ENCODE assay signal across 7 mouse cellular contexts in the genomic region with DNA sequence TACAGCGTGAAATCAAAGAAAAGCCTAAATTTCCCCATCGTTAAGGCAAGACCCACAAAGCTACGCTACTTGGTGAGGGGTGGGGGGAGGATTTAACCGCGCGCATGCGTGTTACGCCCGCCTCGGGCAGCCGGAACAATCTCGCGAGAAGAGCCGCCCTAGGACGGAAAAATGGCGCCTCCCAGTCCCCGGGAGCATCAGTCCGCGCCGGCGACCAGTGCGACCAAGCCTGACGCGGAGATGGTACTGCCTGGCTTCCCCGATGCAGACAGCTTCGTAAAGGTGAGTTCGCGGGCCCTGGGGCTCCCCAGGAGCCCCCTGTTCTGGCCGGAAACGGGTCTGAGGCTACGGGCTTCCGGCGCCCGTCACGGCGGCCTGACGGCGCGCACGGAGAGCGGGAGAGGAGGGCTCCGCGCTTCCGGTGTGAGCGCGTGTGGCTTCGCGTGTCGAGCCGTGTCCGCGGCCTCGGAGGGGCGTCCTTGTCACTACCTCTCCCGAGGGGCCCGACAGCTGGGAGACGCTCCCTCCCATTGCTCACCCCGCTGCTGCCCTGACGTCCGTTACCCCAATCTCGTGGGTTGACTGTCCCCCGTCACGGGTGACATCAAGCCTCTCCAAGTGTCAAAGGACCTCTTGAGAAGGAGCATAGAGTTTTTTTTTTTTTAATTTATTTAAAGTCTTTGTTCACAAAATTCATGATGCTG. TPM values are rescaled to one million over a fixed set of nuclear protein-coding genes. Genes with fewer than 3 reads are reported as not detected.
A peak's percentile ranks its signal among the peaks of the same experiment; 100 is the strongest.
DNase-seq lines count a peak whose midpoint lies in the region; ATAC-seq lines count a peak whose summit lies in the region.

A gene (plus strand): TSS at position 133 of the 704 bp plus-strand sequence.

- H3K9ac ChIP-seq in intestine, embryonic 15.5 days: peak within 1 kb of the TSS; percentile 79

- peak; percentile 97 for ATAC-seq in intestine, embryonic 15.5 days

- H3K4me3 ChIP-seq in intestine, embryonic 15.5 days (replicated peaks): peak within 1 kb of the TSS; percentile 69
- peak within 1 kb of the TSS; percentile 72 for H3K4me3 ChIP-seq in midbrain, embryonic 10.5 days

- peak within 1 kb of the TSS; percentile 76 for H3K4me2 ChIP-seq in intestine, embryonic 15.5 days (replicated peaks)

- peak within 1 kb of the TSS; percentile 91 for H3K27ac ChIP-seq in intestine, embryonic 15.5 days
- H3K27ac ChIP-seq in midbrain, embryonic 10.5 days (replicated peaks): peak within 1 kb of the TSS; percentile 95

- peak; percentile 87 to 89 for DNase-seq in adrenal gland, adult 18-20 months (ENCODE audit: low spot score in 2 of 2)
- DNase-seq in embryo, embryonic 11 days: peak; percentile 95
- peak; percentile 82 to 83 for DNase-seq in gastrocnemius, postnatal 36 days
- DNase-seq in left cerebral cortex, postnatal 25 days (ENCODE audit: low spot score in 2 of 2): peak; percentile 87 to 88
- DNase-seq in midbrain, embryonic 10.5 days (ENCODE audit: low spot score): peak; percentile 92
- DNase-seq in right cerebral cortex, postnatal 4 days: peak; percentile 90

- no peaks in the 10 kb centered on the region for H3K9me3 ChIP-seq in intestine, embryonic 15.5 days
- H3K9me3 ChIP-seq in midbrain, embryonic 10.5 days (replicated peaks): no peaks in the 10 kb centered on the region

- WGBS in intestine, embryonic 15.5 days: under 1% methylated on average over 62 of the region's 63 CpGs
- WGBS in midbrain, embryonic 10.5 days: under 1% methylated on average over 63 of the region's 63 CpGs

- no peaks in the 10 kb centered on the region for H3K27me3 ChIP-seq in intestine, embryonic 15.5 days (replicated peaks)
- H3K27me3 ChIP-seq in midbrain, embryonic 10.5 days (ENCODE audit: low read depth, poor library complexity, severe bottlenecking): no peaks in the 10 kb centered on the region

- H3K36me3 ChIP-seq in intestine, embryonic 15.5 days: peaks cover 33% of the 10 kb centered on the region
- peaks cover 84% of the 10 kb centered on the region for H3K36me3 ChIP-seq in midbrain, embryonic 10.5 days

- H3K4me1 ChIP-seq in intestine, embryonic 15.5 days (replicated peaks): 0 out of 2 replicates have a peak, but pooled peaks cover 2% of the 10 kb centered on the region
- H3K4me1 ChIP-seq in midbrain, embryonic 10.5 days: peaks cover 16% of the 10 kb centered on the region

- intact Hi-C loops in gastrocnemius, postnatal 36 days (cut with DNase I): no loop called here
- intact Hi-C loops in left cerebral cortex, postnatal 25 days (cut with DNase I): loop anchor here (5.0 kb wide), 1 partner anchor 49 kb away; no protein-coding TSS in a partner anchor

RNA-seq across cellular contexts. Expression of the gene that starts here (rescaled TPM):
- 10 to 100 TPM; 42.7 to 44.8 TPM for total RNA-seq in adrenal gland, adult 18-20 months (2021)
- total RNA-seq in gastrocnemius, postnatal 36 days (2021): 10 to 100 TPM; 16.8 to 21.5 TPM
- polyA plus RNA-seq in intestine, embryonic 15.5 days (2015; fragmentation: Nextera tagmentation; extraction: Ambion mirVana): 73.4 and 74.4 TPM in 2 replicates
- total RNA-seq in left cerebral cortex, postnatal 25 days (2021): 10 to 100 TPM; 44.3 to 47.1 TPM
- polyA plus RNA-seq in midbrain, embryonic 10.5 days (2016; fragmentation: Nextera tagmentation; extraction: Ambion mirVana): 96.2 and 98.8 TPM in 2 replicates

Comparison
In these comparisons a context has a peak if more than half of its experiments do, and no peak if none do; other contexts are left out.
1. Peak in every context shown above with its lines: DNase-seq, ATAC-seq, H3K4me3 ChIP-seq and H3K27ac ChIP-seq.